Mouse (Mus musculus): Measurements from ENCODE around the gene Crabp1.

GRCm38 (mm10) chr9:54784003-54784402 lies 19.5 kb downstream of the Crabp1 start:
- TF ChIP-seq GATA1 (IDR thresholded peaks at IDR 0.05; ENCODE audit: borderline replicate concordance, low read length), result no peak
- no peak for TF ChIP-seq FLI1 (IDR thresholded peaks at IDR 0.05; ENCODE audit: low read length)

All from megakaryocyte, embryonic 14.5 days (primary cell).